Mouse (Mus musculus): ENCODE data around the gene Epas1. TPM values are rescaled to one million over a fixed set of nuclear protein-coding genes. Genes with fewer than 3 reads are reported as not detected.
A peak's percentile ranks its signal among the peaks of the same experiment; 100 is the strongest.

Gene Epas1
- polyA plus RNA-seq, 1 experiment from 2014 or later: 12.6 TPM

DNA sequence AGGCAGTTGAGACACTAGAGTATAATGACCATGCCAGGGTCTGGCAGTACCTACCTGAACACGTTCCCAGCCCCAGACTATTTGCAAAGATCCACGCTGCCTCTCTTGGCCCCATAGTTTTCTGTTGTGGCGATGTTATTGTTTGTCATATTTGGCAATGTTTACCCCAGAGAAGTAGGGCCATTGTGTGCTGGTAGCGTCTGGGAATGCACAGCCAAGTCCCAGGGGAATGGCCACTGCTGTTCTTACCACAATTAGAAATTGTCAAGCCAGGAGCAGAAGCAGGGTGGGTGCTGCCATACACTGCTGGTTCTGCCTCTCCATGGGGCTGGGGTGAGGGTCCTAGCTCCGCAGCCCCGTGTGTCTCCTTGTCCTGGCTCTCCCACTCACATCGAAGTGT lies 15.1 kb downstream of the Epas1 start:
- no peaks in the 10 kb centered on the region for H3K27me3 ChIP-seq (ENCODE audit: control insufficient read depth, insufficient read depth, low read length)
- no peaks in the 10 kb centered on the region for H3K36me3 ChIP-seq (replicated peaks; ENCODE audit: control insufficient read depth, insufficient read depth)
- no peak for DNase-seq (ENCODE audit: low spot score)
- ATAC-seq (ENCODE audit: low FRiP score): no peak
- no peaks in the 10 kb centered on the region for H3K4me1 ChIP-seq (replicated peaks; ENCODE audit: control insufficient read depth, insufficient read depth, low read length)
- no peak overlapping the region for H3K4me3 ChIP-seq (replicated peaks; ENCODE audit: low read length)
- H3K9ac ChIP-seq: no peak overlapping the region
- no peak overlapping the region for H3K27ac ChIP-seq
- WGBS: 71% methylated on average over 7 of the region's 7 CpGs
- H3K9me3 ChIP-seq (ENCODE audit: control insufficient read depth, low read length): no peaks in the 10 kb centered on the region
- H3K4me2 ChIP-seq (replicated peaks): no peak overlapping the region

DNA sequence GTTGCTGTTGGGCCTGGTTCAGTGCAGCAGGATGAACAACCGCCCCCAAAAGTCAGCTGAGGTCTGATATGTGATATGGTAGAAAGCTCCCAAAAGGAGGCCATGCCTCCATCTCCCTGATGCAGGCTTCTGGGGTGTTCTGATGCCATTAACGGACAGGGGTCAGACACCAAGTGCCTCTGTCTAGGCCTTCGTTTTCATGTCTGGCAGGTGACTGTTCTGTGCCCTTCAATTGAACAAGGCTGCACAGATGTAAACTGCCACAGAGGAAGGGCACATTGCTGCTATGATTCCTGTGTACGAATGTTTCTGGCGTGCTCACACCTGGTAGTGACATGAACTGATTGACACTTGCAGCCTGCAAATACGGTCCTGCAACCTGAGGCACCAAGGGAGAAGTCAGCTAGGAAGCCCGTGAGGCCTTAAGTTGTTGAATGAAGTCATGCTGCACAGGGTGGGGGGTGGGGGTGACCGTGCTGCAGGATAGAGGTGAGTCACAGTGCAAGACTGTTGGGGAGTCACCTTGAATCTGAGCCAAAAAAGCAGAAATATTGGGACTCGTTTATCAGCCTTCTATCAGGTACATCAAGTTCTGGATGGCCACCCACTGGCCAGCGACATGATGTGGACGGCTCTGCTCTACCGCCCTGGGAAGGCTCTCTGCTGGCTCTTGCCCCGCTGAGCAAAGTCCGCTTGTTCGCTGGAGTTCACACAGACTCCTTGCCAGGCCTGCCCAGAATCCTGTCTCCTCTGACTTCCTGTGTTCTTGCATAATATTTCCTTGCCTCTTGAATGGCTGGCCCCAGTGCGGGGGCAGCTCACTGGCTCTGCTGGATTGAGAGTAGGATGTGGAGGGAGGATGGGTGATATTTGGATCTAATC lies 16.1 kb downstream of the Epas1 start:
- DNase-seq (ENCODE audit: low spot score) (no peak), ATAC-seq (ENCODE audit: low FRiP score) (no peak)
- WGBS: 79% methylated on average over 16 of the region's 16 CpGs
- H3K9ac ChIP-seq: no peak overlapping the region
- no peaks in the 10 kb centered on the region for H3K9me3 ChIP-seq (ENCODE audit: control insufficient read depth, low read length)
- no peak overlapping the region for H3K4me2 ChIP-seq (replicated peaks)
- no peaks in the 10 kb centered on the region for H3K27me3 ChIP-seq (ENCODE audit: control insufficient read depth, insufficient read depth, low read length)
- H3K36me3 ChIP-seq (replicated peaks; ENCODE audit: control insufficient read depth, insufficient read depth): no peaks in the 10 kb centered on the region
- H3K4me3 ChIP-seq (replicated peaks; ENCODE audit: low read length): no peak overlapping the region
- no peaks in the 10 kb centered on the region for H3K4me1 ChIP-seq (replicated peaks; ENCODE audit: control insufficient read depth, insufficient read depth, low read length)
- no peak overlapping the region for H3K27ac ChIP-seq

DNA sequence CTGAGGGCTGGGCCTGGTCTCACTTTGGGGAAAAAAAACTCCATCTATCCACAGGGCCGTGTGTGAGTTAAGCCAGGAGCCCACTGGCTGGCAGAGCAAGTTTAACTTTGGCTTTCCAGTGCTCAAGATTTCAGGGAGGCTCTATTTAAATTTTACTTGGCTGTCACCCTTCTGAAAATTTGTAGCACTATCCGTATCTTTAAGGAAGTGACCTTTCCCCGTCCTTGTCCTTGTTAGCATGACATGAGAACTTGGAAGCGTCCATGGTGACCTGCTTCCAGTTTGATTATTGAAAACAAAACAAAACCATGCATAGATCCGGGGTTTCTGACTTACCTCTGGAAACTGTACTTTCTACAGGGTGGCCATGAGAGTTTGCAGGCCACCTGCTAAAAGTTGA lies 17.3 kb downstream of the Epas1 start:
- Histone ChIP-seq H3K9me3 (ENCODE audit: control insufficient read depth, low read length) (no peaks in the 10 kb centered on the region), H3K4me1 (replicated peaks; ENCODE audit: control insufficient read depth, insufficient read depth, low read length) (no peaks in the 10 kb centered on the region), H3K36me3 (replicated peaks; ENCODE audit: control insufficient read depth, insufficient read depth) (no peaks in the 10 kb centered on the region), H3K27ac (no peak overlapping the region), H3K27me3 (ENCODE audit: control insufficient read depth, insufficient read depth, low read length) (no peaks in the 10 kb centered on the region), H3K4me2 (replicated peaks) (no peak overlapping the region), H3K4me3 (replicated peaks; ENCODE audit: low read length) (no peak overlapping the region), H3K9ac (no peak overlapping the region)
- DNase-seq (ENCODE audit: low spot score) (no peak), ATAC-seq (ENCODE audit: low FRiP score) (no peak)
- WGBS: 80% methylated on average over 5 of the region's 5 CpGs

DNA sequence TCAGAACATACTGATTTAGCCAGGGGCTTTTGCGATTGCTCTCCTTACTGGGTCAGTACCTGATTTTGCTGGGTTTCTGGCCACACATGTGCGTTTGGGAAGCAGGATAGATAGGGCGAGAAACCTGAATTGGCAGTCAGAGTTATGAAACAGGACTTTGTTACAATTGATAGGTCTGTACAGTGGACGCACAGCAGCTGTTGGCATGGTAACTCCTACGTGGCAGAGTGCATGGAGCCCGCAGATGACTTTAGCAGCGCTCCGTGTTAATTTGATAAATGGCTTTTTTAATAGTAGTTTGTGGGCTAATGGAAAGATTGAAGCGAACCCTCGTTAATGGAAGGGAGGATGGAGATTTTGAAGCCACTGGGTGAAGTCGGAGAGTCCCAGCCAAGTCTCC lies 18.5 kb downstream of the Epas1 start:
- ATAC-seq (ENCODE audit: low FRiP score) (no peak), DNase-seq (ENCODE audit: low spot score) (peak; percentile 32)
- Histone ChIP-seq H3K36me3 (replicated peaks; ENCODE audit: control insufficient read depth, insufficient read depth) (no peaks in the 10 kb centered on the region), H3K4me1 (replicated peaks; ENCODE audit: control insufficient read depth, insufficient read depth, low read length) (no peaks in the 10 kb centered on the region), H3K9ac (no peak overlapping the region), H3K4me2 (replicated peaks) (no peak overlapping the region), H3K4me3 (replicated peaks; ENCODE audit: low read length) (no peak overlapping the region), H3K27me3 (ENCODE audit: control insufficient read depth, insufficient read depth, low read length) (no peaks in the 10 kb centered on the region), H3K27ac (no peak overlapping the region), H3K9me3 (ENCODE audit: control insufficient read depth, low read length) (no peaks in the 10 kb centered on the region)
- 48% methylated on average over 11 of the region's 11 CpGs for WGBS

DNA sequence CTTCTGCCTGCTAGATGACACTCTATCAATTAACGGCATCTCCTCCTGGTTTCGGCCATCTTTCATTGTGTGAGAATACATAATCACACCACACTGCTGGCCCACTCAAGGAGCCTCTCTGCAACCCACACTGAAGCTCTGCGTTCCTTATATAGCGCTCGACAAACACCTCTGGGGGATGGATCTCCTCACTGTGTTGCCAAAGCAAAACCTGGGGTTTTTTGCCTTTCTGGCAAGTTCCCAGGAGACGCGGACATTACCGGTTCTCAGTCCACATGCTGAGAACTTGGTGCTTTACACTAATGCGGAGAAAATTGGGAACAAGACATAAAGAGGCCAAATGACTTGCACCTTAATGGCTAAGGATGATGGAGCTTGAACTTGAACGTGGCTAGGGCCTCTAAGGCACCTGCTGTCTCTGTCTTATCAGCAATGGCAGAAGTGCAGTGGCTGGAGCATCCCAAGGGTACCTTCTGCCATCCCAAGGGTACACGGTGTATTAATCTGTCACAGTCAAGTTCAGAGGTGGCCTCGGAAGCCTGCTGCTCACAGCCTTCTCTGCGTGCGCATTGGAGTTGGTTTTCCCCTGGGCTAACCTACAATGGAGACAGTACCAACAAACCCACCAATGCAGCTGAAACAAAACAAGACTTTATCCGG lies 19.6 kb downstream of the Epas1 start:
- H3K4me3 ChIP-seq (replicated peaks; ENCODE audit: low read length): no peak overlapping the region
- no peak for ATAC-seq (ENCODE audit: low FRiP score)
- no peak overlapping the region for H3K27ac ChIP-seq
- no peak overlapping the region for H3K4me2 ChIP-seq (replicated peaks)
- no peaks in the 10 kb centered on the region for H3K36me3 ChIP-seq (replicated peaks; ENCODE audit: control insufficient read depth, insufficient read depth)
- H3K27me3 ChIP-seq (ENCODE audit: control insufficient read depth, insufficient read depth, low read length): no peaks in the 10 kb centered on the region
- WGBS: 88% methylated on average over 15 of the region's 15 CpGs
- no peaks in the 10 kb centered on the region for H3K4me1 ChIP-seq (replicated peaks; ENCODE audit: control insufficient read depth, insufficient read depth, low read length)
- H3K9me3 ChIP-seq (ENCODE audit: control insufficient read depth, low read length): no peaks in the 10 kb centered on the region
- H3K9ac ChIP-seq: no peak overlapping the region
- no peak for DNase-seq (ENCODE audit: low spot score)

- Histone ChIP-seq H3K27me3 (ENCODE audit: control insufficient read depth, insufficient read depth, low read length) (no peaks in the 10 kb centered on the region), H3K4me3 (replicated peaks; ENCODE audit: low read length) (no peak overlapping the region), H3K36me3 (replicated peaks; ENCODE audit: control insufficient read depth, insufficient read depth) (no peaks in the 10 kb centered on the region), H3K27ac (no peak overlapping the region), H3K9ac (no peak overlapping the region), H3K9me3 (ENCODE audit: control insufficient read depth, low read length) (no peaks in the 10 kb centered on the region), H3K4me2 (replicated peaks) (no peak overlapping the region), H3K4me1 (replicated peaks; ENCODE audit: control insufficient read depth, insufficient read depth, low read length) (no peaks in the 10 kb centered on the region)
- DNase-seq (ENCODE audit: low spot score) (no peak), ATAC-seq (ENCODE audit: low FRiP score) (no peak)
- 89% methylated on average over 12 of the region's 12 CpGs for WGBS
Measured at GRCm38 (mm10) chr17:86776538-86776937, 23.0 kb downstream of the Epas1 start.

DNA sequence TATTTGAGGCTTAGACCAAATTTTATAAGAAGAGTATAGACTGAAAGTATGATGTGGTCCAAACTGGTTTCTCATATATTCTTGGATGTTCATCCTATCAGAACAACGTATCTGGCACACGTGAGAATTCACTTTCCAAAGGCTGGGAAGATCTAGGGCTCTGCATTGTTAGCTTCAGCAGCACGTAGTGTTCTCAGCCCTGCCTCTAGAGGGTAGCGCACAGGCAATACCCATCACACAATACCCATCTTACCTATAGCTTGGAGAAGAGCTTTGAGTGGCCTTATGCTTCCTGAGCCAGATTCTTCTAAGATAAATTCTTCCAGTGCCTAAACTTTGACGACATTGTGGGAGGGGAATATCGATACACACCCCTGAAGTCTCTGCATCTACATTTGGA lies 24.6 kb downstream of the Epas1 start:
- Histone ChIP-seq H3K9ac (no peak overlapping the region), H3K27me3 (ENCODE audit: control insufficient read depth, insufficient read depth, low read length) (no peaks in the 10 kb centered on the region), H3K36me3 (replicated peaks; ENCODE audit: control insufficient read depth, insufficient read depth) (no peaks in the 10 kb centered on the region), H3K4me1 (replicated peaks; ENCODE audit: control insufficient read depth, insufficient read depth, low read length) (no peaks in the 10 kb centered on the region), H3K9me3 (ENCODE audit: control insufficient read depth, low read length) (no peaks in the 10 kb centered on the region), H3K4me3 (replicated peaks; ENCODE audit: low read length) (no peak overlapping the region), H3K27ac (no peak overlapping the region), H3K4me2 (replicated peaks) (no peak overlapping the region)
- ATAC-seq (ENCODE audit: low FRiP score): no peak
- 91% methylated on average over 6 of the region's 6 CpGs for WGBS
- no peak for DNase-seq (ENCODE audit: low spot score)

DNA sequence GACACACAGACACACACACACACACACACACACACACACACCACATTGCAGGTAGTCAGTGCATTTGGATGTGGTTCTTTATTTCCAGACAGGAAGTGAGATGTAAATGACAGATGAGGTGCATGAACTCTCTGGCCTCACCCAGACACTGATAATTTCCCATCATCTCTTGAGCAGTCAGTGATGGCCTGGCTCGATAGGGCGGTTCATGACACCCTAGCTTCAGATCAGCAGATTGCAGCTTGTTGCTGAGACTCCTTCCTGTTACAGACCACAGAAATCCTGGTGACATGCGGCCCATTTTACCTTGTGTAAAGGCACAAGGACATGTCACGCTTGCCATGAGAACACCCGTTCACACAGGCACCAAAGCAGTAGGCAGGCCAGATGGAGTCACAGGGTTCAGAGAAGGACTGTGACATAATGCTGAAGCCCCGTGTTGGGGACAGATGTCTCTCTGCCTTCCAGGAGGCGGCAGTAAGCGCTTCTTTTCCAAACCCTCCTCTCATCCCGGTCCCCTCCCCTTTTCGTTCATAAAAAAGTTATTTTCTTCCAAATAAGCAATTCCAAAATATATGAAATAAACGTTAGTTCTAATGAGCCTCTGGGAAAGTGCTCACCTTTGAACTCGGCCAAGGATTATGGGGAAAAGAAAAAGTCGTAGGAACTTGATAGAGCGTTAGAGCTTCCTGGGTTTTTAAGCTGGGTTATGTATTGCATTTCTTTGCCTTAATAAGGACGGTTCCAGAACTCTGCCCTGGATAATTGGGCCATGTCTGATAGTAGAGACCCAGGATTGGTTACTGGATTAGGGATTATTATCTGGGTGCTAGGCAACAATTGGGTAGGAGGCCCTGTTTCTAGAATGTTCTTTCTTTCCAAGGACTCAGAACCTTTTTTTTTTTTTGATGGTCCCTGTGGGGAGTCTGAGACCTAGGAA lies 26.0 kb downstream of the Epas1 start:
- H3K4me2 ChIP-seq (replicated peaks): no peak overlapping the region
- DNase-seq (ENCODE audit: low spot score): no peak

More for the DNA sequence above, 26.0 kb downstream of the Epas1 start:
- H3K4me3 ChIP-seq (replicated peaks; ENCODE audit: low read length): no peak overlapping the region
- H3K9ac ChIP-seq: no peak overlapping the region
- ATAC-seq (ENCODE audit: low FRiP score): no peak
- H3K27ac ChIP-seq: no peak overlapping the region
- WGBS: 75% methylated on average over 15 of the region's 15 CpGs
- no peaks in the 10 kb centered on the region for H3K4me1 ChIP-seq (replicated peaks; ENCODE audit: control insufficient read depth, insufficient read depth, low read length)
- H3K9me3 ChIP-seq (ENCODE audit: control insufficient read depth, low read length): no peaks in the 10 kb centered on the region
- H3K36me3 ChIP-seq (replicated peaks; ENCODE audit: control insufficient read depth, insufficient read depth): no peaks in the 10 kb centered on the region
- no peaks in the 10 kb centered on the region for H3K27me3 ChIP-seq (ENCODE audit: control insufficient read depth, insufficient read depth, low read length)
